8 mouse cellular contexts compared by ENCODE assay signal in genomic region chr10:85388071-85388750, GRCm38 (mm10). TPM values are rescaled to one million over a fixed set of nuclear protein-coding genes. Genes with fewer than 3 reads are reported as not detected.
DNase-seq lines count a peak whose midpoint lies in the region; ATAC-seq and TF ChIP-seq lines count a peak whose summit lies in the region.

No protein-coding gene starts in this region.

- no peak for TF ChIP-seq CTCF in E14TG2a.4 (conservative IDR thresholded peaks at IDR 0.05; ENCODE audit: low read length)

- peak overlapping the region; percentile 82 for H3K27ac ChIP-seq in embryonic facial prominence, embryonic 10.5 days (replicated peaks)
- peak overlapping the region; percentile 86 for H3K27ac ChIP-seq in hindbrain, embryonic 10.5 days
- H3K27ac ChIP-seq in limb, embryonic 15.5 days: peak overlapping the region; percentile 84; the same call in 1 of the 2 replicates
- no peak overlapping the region for H3K27ac ChIP-seq in neural tube, embryonic 11.5 days (ENCODE audit: low read depth, low read length)

- H3K9me3 ChIP-seq in E14TG2a.4 (ENCODE audit: low read length): no peaks in the 10 kb centered on the region
- no peaks in the 10 kb centered on the region for H3K9me3 ChIP-seq in embryonic facial prominence, embryonic 10.5 days
- no peaks in the 10 kb centered on the region for H3K9me3 ChIP-seq in hindbrain, embryonic 10.5 days
- no peaks in the 10 kb centered on the region for H3K9me3 ChIP-seq in limb, embryonic 15.5 days
- no peaks in the 10 kb centered on the region for H3K9me3 ChIP-seq in neural tube, embryonic 11.5 days (ENCODE audit: control insufficient read depth, low read length)

- peak overlapping the region; percentile 99 for H3K4me2 ChIP-seq in limb, embryonic 15.5 days
- peak overlapping the region; percentile 91 for H3K4me2 ChIP-seq in neural tube, embryonic 11.5 days (ENCODE audit: low read depth)

- H3K4me3 ChIP-seq in E14TG2a.4 (replicated peaks; ENCODE audit: low read length): peak overlapping the region; percentile 84
- peak overlapping the region; percentile 77 for H3K4me3 ChIP-seq in embryonic facial prominence, embryonic 10.5 days
- peak overlapping the region; percentile 79 for H3K4me3 ChIP-seq in hindbrain, embryonic 10.5 days
- H3K4me3 ChIP-seq in limb, embryonic 15.5 days: peak overlapping the region; percentile 69
- peak overlapping the region; percentile 51 for H3K4me3 ChIP-seq in neural tube, embryonic 11.5 days (ENCODE audit: low read depth, low read length)

- H3K4me1 ChIP-seq in E14TG2a.4 (replicated peaks; ENCODE audit: low read depth, low read length): peaks cover 38% of the 10 kb centered on the region
- peaks cover 39% of the 10 kb centered on the region for H3K4me1 ChIP-seq in embryonic facial prominence, embryonic 10.5 days
- peaks cover 43% of the 10 kb centered on the region for H3K4me1 ChIP-seq in hindbrain, embryonic 10.5 days (replicated peaks)
- peaks cover 38% of the 10 kb centered on the region for H3K4me1 ChIP-seq in limb, embryonic 15.5 days
- H3K4me1 ChIP-seq in neural tube, embryonic 11.5 days (ENCODE audit: control insufficient read depth, insufficient read depth, low read length): peaks cover 8% of the 10 kb centered on the region; the same call in 1 of the 2 replicates

- H3K9ac ChIP-seq in limb, embryonic 15.5 days: peak overlapping the region; percentile 61
- H3K9ac ChIP-seq in neural tube, embryonic 11.5 days (ENCODE audit: low read length): peak overlapping the region; percentile 61

- DNase-seq in frontal cortex, postnatal 14 days (ENCODE audit: low spot score in 2 of 2): peak; percentile 3 to 18
- DNase-seq in embryonic facial prominence, embryonic 10.5 days (ENCODE audit: low spot score): peak; percentile 43
- DNase-seq in hindbrain, embryonic 10.5 days (ENCODE audit: low spot score): peak; percentile 42
- DNase-seq in neural tube, embryonic 11.5 days (ENCODE audit: low spot score): peak; percentile 51
- DNase-seq in spleen, postnatal 4 days (ENCODE audit: low spot score in 2 of 2): no peak

- ATAC-seq in frontal cortex, adult (ENCODE audit: low TSS enrichment): no peak
- ATAC-seq in limb, embryonic 15.5 days (ENCODE audit: insufficient number of reproducible peaks, low FRiP score, low TSS enrichment, low read depth): no peak
- no peak for ATAC-seq in neural tube, embryonic 11.5 days (ENCODE audit: insufficient read depth, low FRiP score, low TSS enrichment)

- H3K36me3 ChIP-seq in E14TG2a.4 (ENCODE audit: insufficient read depth, low read length): no peaks in the 10 kb centered on the region
- no peaks in the 10 kb centered on the region for H3K36me3 ChIP-seq in embryonic facial prominence, embryonic 10.5 days (replicated peaks)
- no peaks in the 10 kb centered on the region for H3K36me3 ChIP-seq in hindbrain, embryonic 10.5 days
- no peaks in the 10 kb centered on the region for H3K36me3 ChIP-seq in limb, embryonic 15.5 days
- H3K36me3 ChIP-seq in neural tube, embryonic 11.5 days (ENCODE audit: control insufficient read depth, insufficient read depth, low read length): no peaks in the 10 kb centered on the region

- WGBS in embryonic facial prominence, embryonic 10.5 days: under 1% methylated on average over 50 of the region's 50 CpGs
- WGBS in hindbrain, embryonic 10.5 days: 1% methylated on average over 50 of the region's 50 CpGs
- WGBS in limb, embryonic 15.5 days: 1% methylated on average over 48 of the region's 50 CpGs
- under 1% methylated on average over 48 of the region's 50 CpGs for WGBS in neural tube, embryonic 11.5 days

- peaks cover 41% of the 10 kb centered on the region for H3K27me3 ChIP-seq in E14TG2a.4 (ENCODE audit: insufficient read depth, low read length)
- H3K27me3 ChIP-seq in embryonic facial prominence, embryonic 10.5 days (replicated peaks; ENCODE audit: low read depth, poor library complexity, severe bottlenecking): peaks cover 48% of the 10 kb centered on the region
- peaks cover 39% of the 10 kb centered on the region for H3K27me3 ChIP-seq in hindbrain, embryonic 10.5 days (ENCODE audit: insufficient read depth, poor library complexity, severe bottlenecking)
- H3K27me3 ChIP-seq in limb, embryonic 15.5 days: no peaks in the 10 kb centered on the region
- peaks cover 11% of the 10 kb centered on the region; the same call in 1 of the 2 replicates for H3K27me3 ChIP-seq in neural tube, embryonic 11.5 days (ENCODE audit: control insufficient read depth, insufficient read depth, low read length)

RNA-seq across cellular contexts. Expression of gene Btbd11, which starts 1.6 kb away (rescaled TPM):
- 5.0 and 5.5 TPM in 2 replicates for polyA plus RNA-seq in embryonic facial prominence, embryonic 10.5 days (2016; fragmentation: Nextera tagmentation; extraction: Ambion mirVana)
- 5.6 and 8.4 TPM in 2 replicates for polyA plus RNA-seq in hindbrain, embryonic 10.5 days (2016; fragmentation: Nextera tagmentation; extraction: Ambion mirVana)
- polyA plus RNA-seq in limb, embryonic 15.5 days (2015; fragmentation: Nextera tagmentation; extraction: Ambion mirVana): 6.5 and 7.4 TPM in 2 replicates
- polyA plus RNA-seq in neural tube, embryonic 11.5 days (2014; fragmentation: Nextera tagmentation; extraction: Ambion mirVana): 6.3 and 6.6 TPM in 2 replicates

Comparison
In these comparisons a context has a peak if more than half of its experiments do, and no peak if none do; other contexts are left out.
1. DNase-seq: peak in frontal cortex, postnatal 14 days (2 of 2), embryonic facial prominence, embryonic 10.5 days (single experiment), hindbrain, embryonic 10.5 days (single experiment) and neural tube, embryonic 11.5 days (single experiment); none in spleen, postnatal 4 days (0 of 2).
2. Peak in every context shown above with its lines, with median percentiles within 50 percentile points of each other: H3K4me3 ChIP-seq.